Mouse (Mus musculus): ENCODE data around the gene Pole3. TPM values are rescaled to one million over a fixed set of nuclear protein-coding genes. Genes with fewer than 3 reads are reported as not detected.
A peak's percentile ranks its signal among the peaks of the same experiment; 100 is the strongest.

The Pole3 gene
- total and polyA plus RNA-seq, 3 experiments: 32.1 to 87.5 (median 69.8) TPM

GRCm38 (mm10) chr4:62501964-62502732 is 22.7 kb downstream of the Pole3 start:
- Histone ChIP-seq H3K9ac (ENCODE audit: insufficient read depth, low read depth) (peak overlapping the region; percentile 88), H3K4me3 (replicated peaks in 1 of 3; ENCODE audit: low read depth in 2 of 3, low read length in 2 of 3, poor library complexity in 1 of 3) (peak overlapping the region; percentile 66 to 85 (median 73)), H3K27me3 (replicated peaks) (no peaks in the 10 kb centered on the region), H3K36me3 (replicated peaks in 1 of 2; ENCODE audit: control insufficient read depth in 1 of 2, insufficient read depth in 1 of 2, low read length in 1 of 2) (peaks cover 4 to 23% of the 10 kb centered on the region in 2 experiments), H3K79me2 (replicated peaks; ENCODE audit: control insufficient read depth, extremely low read depth, insufficient read depth, poor library complexity, severe bottlenecking) (no peaks in the 10 kb centered on the region), H3K27ac (ENCODE audit: insufficient read depth, low read depth) (no peak overlapping the region), H3K9me3 (replicated peaks; ENCODE audit: low read length) (no peaks in the 10 kb centered on the region), H3K4me1 (ENCODE audit: control insufficient read depth in 1 of 2, insufficient read depth in 2 of 2) (peaks cover 0 to 16% of the 10 kb centered on the region in 2 experiments; a peak in 2 of 4 replicates), H3K4me2 (ENCODE audit: insufficient read depth, low read depth, poor library complexity, severe bottlenecking) (peak overlapping the region; percentile 75)
- in situ Hi-C loops (cut with MboI; ENCODE audit: low pct_ligation_motif_present, low pct_unique_long_range_greater_than_20kb, low sequenced_read_pairs): loop anchor here (10.0 kb wide), 1 partner anchor 97 kb away; the partner anchor contains the start of genes Cdc26 and Prpf4
- dilution Hi-C loops (cut with MboI; ENCODE audit: extremely low pct_ligation_motif_present, extremely low pct_unique_long_range_greater_than_20kb, low sequenced_read_pairs): no loop called here
- TF ChIP-seq USF2 (conservative IDR thresholded peaks at IDR 0.05; ENCODE audit: low read depth, low read length) (0 out of 2 replicates have a peak, but pooled peaks have one; percentile 29), CHD1 (IDR thresholded peaks at IDR 0.05; ENCODE audit: low read depth, low read length) (no peak), ELF1 (IDR thresholded peaks at IDR 0.05; ENCODE audit: low read depth, low read length) (peak; percentile 80), KAT2A (IDR thresholded peaks at IDR 0.05; ENCODE audit: insufficient replicate concordance, low read length) (peak; percentile 65; the same call in 1 of the 2 replicates), CHD2 (IDR thresholded peaks at IDR 0.05; ENCODE audit: low read length) (no peak), POLR2A (IDR thresholded peaks at IDR 0.05; ENCODE audit: low read depth, low read length) (peak; percentile 94), BHLHE40 (IDR thresholded peaks at IDR 0.05; ENCODE audit: low read depth, low read length) (peak; percentile 80), MYC (IDR thresholded peaks at IDR 0.05; ENCODE audit: low read depth, low read length) (peak; percentile 72; the same call in 1 of the 2 replicates), USF1 (IDR thresholded peaks at IDR 0.05; ENCODE audit: low read depth, low read length) (no peak), TCF12 (IDR thresholded peaks at IDR 0.05; ENCODE audit: low read depth, low read length) (peak; percentile 85), ETS1 (conservative IDR thresholded peaks at IDR 0.05; ENCODE audit: low read depth, low read length) (no peak), MAZ (IDR thresholded peaks at IDR 0.05; ENCODE audit: low read depth, low read length) (no peak), GABPA (IDR thresholded peaks at IDR 0.05; ENCODE audit: insufficient replicate concordance, low read depth, low read length) (no peak; the same call in 1 of the 2 replicates), ZC3H11A (IDR thresholded peaks at IDR 0.05; ENCODE audit: low read depth, low read length) (no peak), HCFC1 (IDR thresholded peaks at IDR 0.05; ENCODE audit: low read depth, low read length) (peak; percentile 84), RAD21 (IDR thresholded peaks at IDR 0.05; ENCODE audit: low read depth, low read length) (no peak; the same call in 1 of the 2 replicates), ZMIZ1 (IDR thresholded peaks at IDR 0.05; ENCODE audit: low read depth, low read length) (peak; percentile 68), TBP (conservative IDR thresholded peaks at IDR 0.05; ENCODE audit: low read depth, low read length) (peak; percentile 88), CTCF (conservative IDR thresholded peaks at IDR 0.05 in 1 of 2, IDR thresholded peaks at IDR 0.05 in 1 of 2; ENCODE audit: low read depth in 2 of 2, low read length in 2 of 2) (no peak), JUN (IDR thresholded peaks at IDR 0.05; ENCODE audit: insufficient read depth, low read depth, low read length) (no peak), ZKSCAN1 (IDR thresholded peaks at IDR 0.05; ENCODE audit: borderline replicate concordance, low read depth, low read length) (no peak), IRF4 (IDR thresholded peaks at IDR 0.05; ENCODE audit: low read depth, low read length) (peak; percentile 79), JUND (conservative IDR thresholded peaks at IDR 0.05; ENCODE audit: low read depth, low read length) (no peak), UBTF (IDR thresholded peaks at IDR 0.05; ENCODE audit: low read depth, low read length) (peak; percentile 74; the same call in 1 of the 2 replicates), POLR2AphosphoS2 (IDR thresholded peaks at IDR 0.05; ENCODE audit: low read depth, low read length) (peak; percentile 57; the same call in 1 of the 2 replicates), NELFE (IDR thresholded peaks at IDR 0.05; ENCODE audit: low read depth, low read length) (peak; percentile 95), EP300 (IDR thresholded peaks at IDR 0.05; ENCODE audit: low read length) (no peak), MXI1 (IDR thresholded peaks at IDR 0.05; ENCODE audit: low read depth, low read length) (peak; percentile 68; the same call in 1 of the 2 replicates), NRF1 (IDR thresholded peaks at IDR 0.05; ENCODE audit: low read depth, low read length) (no peak), MEF2A (IDR thresholded peaks at IDR 0.05; ENCODE audit: borderline replicate concordance, low read depth, low read length) (peak; percentile 25; the same call in 1 of the 2 replicates), SMC3 (IDR thresholded peaks at IDR 0.05; ENCODE audit: low read depth, low read length) (no peak; the same call in 1 of the 2 replicates), MAFK (IDR thresholded peaks at IDR 0.05; ENCODE audit: insufficient replicate concordance, low read length) (no peak), E2F4 (IDR thresholded peaks at IDR 0.05; ENCODE audit: insufficient replicate concordance, low read depth, low read length) (no peak), ZNF384 (IDR thresholded peaks at IDR 0.05; ENCODE audit: low read depth, low read length) (no peak), RCOR1 (conservative IDR thresholded peaks at IDR 0.05; ENCODE audit: low read depth, low read length) (no peak), SIN3A (IDR thresholded peaks at IDR 0.05; ENCODE audit: low read length) (no peak), MAX (IDR thresholded peaks at IDR 0.05; ENCODE audit: low read length) (peak; percentile 57; the same call in 1 of the 2 replicates), PAX5 (IDR thresholded peaks at IDR 0.05; ENCODE audit: low read length) (no peak)
- peak; percentile 93 for DNase-seq (ENCODE audit: extremely low read depth)
